In genomic region chr1:40888396-40889040, GRCm38 (mm10) we compare ENCODE assay signal across 15 mouse cellular contexts.
DNase-seq lines count a peak whose midpoint lies in the region; ATAC-seq and TF ChIP-seq lines count a peak whose summit lies in the region.
"Had no signal": no experiment of that assay in that cellular context is flagged by ENCODE, and none has a peak within 500 bp of the region (broad histone marks: within the 10 kb centered on the region; RNA-seq: fewer than 3 reads in every experiment).

No protein-coding gene starts in this region.

- no peak for TF ChIP-seq POLR2A in kidney, adult 2 months (IDR thresholded peaks at IDR 0.05; ENCODE audit: low read depth, low read length)

- TF ChIP-seq CTCF in kidney, adult 2 months (conservative IDR thresholded peaks at IDR 0.05; ENCODE audit: insufficient read depth, insufficient read length, low read depth, low read length), result no peak

- WGBS in kidney, embryonic 16.5 days, result 89% methylated on average over 8 of the region's 8 CpGs
- 62% methylated on average over 8 of the region's 8 CpGs for WGBS in kidney, adult 2 months
- 92% methylated on average over 8 of the region's 8 CpGs for WGBS in kidney, embryonic 14.5 days
- WGBS in midbrain, embryonic 11.5 days, result 90% methylated on average over 8 of the region's 8 CpGs
- WGBS in midbrain, embryonic 15.5 days, result 94% methylated on average over 8 of the region's 8 CpGs

- no peak overlapping the region for H3K9ac ChIP-seq in kidney, embryonic 16.5 days (replicated peaks; ENCODE audit: low read length)
- no peak overlapping the region for H3K9ac ChIP-seq in kidney, embryonic 14.5 days (ENCODE audit: low read depth, low read length)
- H3K9ac ChIP-seq in midbrain, embryonic 11.5 days (ENCODE audit: low read length), result no peak overlapping the region
- H3K9ac ChIP-seq in midbrain, embryonic 15.5 days, result no peak overlapping the region
- H3K9ac ChIP-seq: embryonic facial prominence, embryonic 13.5 days; embryonic facial prominence, embryonic 15.5 days; forebrain, embryonic 12.5 days had no signal

- no peak overlapping the region for H3K4me3 ChIP-seq in kidney, embryonic 16.5 days (ENCODE audit: low read length)
- H3K4me3 ChIP-seq in kidney, adult 2 months (ENCODE audit: insufficient read depth, low read depth, low read length), result no peak overlapping the region
- H3K4me3 ChIP-seq in kidney, embryonic 14.5 days (ENCODE audit: low read length), result no peak overlapping the region
- no peak overlapping the region for H3K4me3 ChIP-seq in midbrain, embryonic 11.5 days (ENCODE audit: low read depth, low read length)
- H3K4me3 ChIP-seq in midbrain, embryonic 15.5 days, result no peak overlapping the region
- H3K4me3 ChIP-seq: embryonic facial prominence, embryonic 13.5 days; embryonic facial prominence, embryonic 15.5 days; erythroblast, embryonic 14.5 days; forebrain, embryonic 10.5 days; forebrain, embryonic 12.5 days had no signal

- no peaks in the 10 kb centered on the region for H3K9me3 ChIP-seq in kidney, embryonic 16.5 days (ENCODE audit: low read length)
- no peaks in the 10 kb centered on the region for H3K9me3 ChIP-seq in kidney, embryonic 14.5 days (ENCODE audit: control insufficient read depth, low read length)
- no peaks in the 10 kb centered on the region for H3K9me3 ChIP-seq in midbrain, embryonic 11.5 days (ENCODE audit: control insufficient read depth, low read length)
- no peaks in the 10 kb centered on the region for H3K9me3 ChIP-seq in midbrain, embryonic 15.5 days
- H3K9me3 ChIP-seq: embryonic facial prominence, embryonic 13.5 days; embryonic facial prominence, embryonic 15.5 days; forebrain, embryonic 10.5 days; forebrain, embryonic 12.5 days had no signal

- peak; percentile 34 for DNase-seq in kidney, adult 11 months
- peak; percentile 64 for DNase-seq in kidney, adult 2 months
- DNase-seq in kidney, postnatal 4 days, result no peak
- DNase-seq in kidney, adult 9 months, result peak; percentile 69
- peak; percentile 81 for DNase-seq in midbrain, embryonic 11.5 days (ENCODE audit: low spot score, missing footprints)
- DNase-seq: cerebellum, adult 11 months; cerebellum, adult 9-11 months had no signal

- H3K36me3 ChIP-seq in kidney, embryonic 16.5 days (ENCODE audit: insufficient read depth, low read length), result no peaks in the 10 kb centered on the region
- H3K36me3 ChIP-seq in kidney, adult 2 months (ENCODE audit: control insufficient read depth, insufficient read depth, low read length), result no peaks in the 10 kb centered on the region
- H3K36me3 ChIP-seq in kidney, embryonic 14.5 days (ENCODE audit: control insufficient read depth, insufficient read depth, low read length), result no peaks in the 10 kb centered on the region
- H3K36me3 ChIP-seq in midbrain, embryonic 11.5 days (ENCODE audit: control insufficient read depth, insufficient read depth, low read length), result no peaks in the 10 kb centered on the region
- H3K36me3 ChIP-seq in midbrain, embryonic 15.5 days (replicated peaks), result no peaks in the 10 kb centered on the region
- H3K36me3 ChIP-seq: embryonic facial prominence, embryonic 13.5 days; embryonic facial prominence, embryonic 15.5 days; forebrain, embryonic 10.5 days; forebrain, embryonic 12.5 days had no signal

- ATAC-seq in kidney, embryonic 16.5 days (ENCODE audit: low FRiP score, low TSS enrichment), result no peak
- ATAC-seq in kidney, embryonic 14.5 days (ENCODE audit: low FRiP score, low TSS enrichment), result no peak
- ATAC-seq in midbrain, embryonic 11.5 days (ENCODE audit: low FRiP score), result no peak
- no peak for ATAC-seq in midbrain, embryonic 15.5 days (replicated peaks)

- no peaks in the 10 kb centered on the region for H3K27me3 ChIP-seq in kidney, embryonic 16.5 days (ENCODE audit: insufficient read depth, low read length)
- H3K27me3 ChIP-seq in kidney, adult 2 months (replicated peaks; ENCODE audit: control insufficient read depth, insufficient read depth, low read length), result no peaks in the 10 kb centered on the region
- H3K27me3 ChIP-seq in kidney, embryonic 14.5 days (ENCODE audit: control insufficient read depth, insufficient read depth, low read length), result no peaks in the 10 kb centered on the region
- H3K27me3 ChIP-seq in midbrain, embryonic 11.5 days (ENCODE audit: control insufficient read depth, insufficient read depth, low read length), result no peaks in the 10 kb centered on the region
- no peaks in the 10 kb centered on the region for H3K27me3 ChIP-seq in midbrain, embryonic 15.5 days (replicated peaks)
- H3K27me3 ChIP-seq: embryonic facial prominence, embryonic 13.5 days; embryonic facial prominence, embryonic 15.5 days; forebrain, embryonic 12.5 days had no signal

- no peaks in the 10 kb centered on the region for H3K4me1 ChIP-seq in kidney, embryonic 16.5 days (ENCODE audit: insufficient read depth, low read length)
- H3K4me1 ChIP-seq in kidney, adult 2 months (ENCODE audit: control insufficient read depth, insufficient read depth, low read length), result peaks cover 9% of the 10 kb centered on the region
- H3K4me1 ChIP-seq in kidney, embryonic 14.5 days (ENCODE audit: control insufficient read depth, insufficient read depth, low read length), result no peaks in the 10 kb centered on the region
- peaks cover 3% of the 10 kb centered on the region for H3K4me1 ChIP-seq in midbrain, embryonic 11.5 days (ENCODE audit: control insufficient read depth, insufficient read depth, low read length)
- peaks cover 10% of the 10 kb centered on the region for H3K4me1 ChIP-seq in midbrain, embryonic 15.5 days

- no peak overlapping the region for H3K4me2 ChIP-seq in kidney, embryonic 16.5 days (replicated peaks; ENCODE audit: low read depth, low read length)
- H3K4me2 ChIP-seq in kidney, embryonic 14.5 days (replicated peaks; ENCODE audit: low read depth, low read length), result no peak overlapping the region
- no peak overlapping the region for H3K4me2 ChIP-seq in midbrain, embryonic 11.5 days
- no peak overlapping the region for H3K4me2 ChIP-seq in midbrain, embryonic 15.5 days
- H3K4me2 ChIP-seq: embryonic facial prominence, embryonic 13.5 days; embryonic facial prominence, embryonic 15.5 days; forebrain, embryonic 12.5 days had no signal

- no peak overlapping the region for H3K27ac ChIP-seq in kidney, embryonic 16.5 days (ENCODE audit: low read length)
- H3K27ac ChIP-seq in kidney, adult 2 months (ENCODE audit: insufficient read depth, low read depth, low read length), result peak overlapping the region; percentile 96
- no peak overlapping the region for H3K27ac ChIP-seq in kidney, embryonic 14.5 days (ENCODE audit: low read depth, low read length)
- no peak overlapping the region for H3K27ac ChIP-seq in midbrain, embryonic 11.5 days (ENCODE audit: low read depth, low read length)
- H3K27ac ChIP-seq in midbrain, embryonic 15.5 days, result no peak overlapping the region
- H3K27ac ChIP-seq: embryonic facial prominence, embryonic 13.5 days; embryonic facial prominence, embryonic 15.5 days; forebrain, embryonic 10.5 days; forebrain, embryonic 12.5 days had no signal

Comparison
In these comparisons a context has a peak if more than half of its experiments do, and no peak if none do; other contexts are left out.
1. DNase-seq: peak in kidney, adult 11 months (single experiment), kidney, adult 2 months (single experiment), kidney, adult 9 months (single experiment) and midbrain, embryonic 11.5 days (single experiment); none in kidney, postnatal 4 days (0 of 2).